Mouse (Mus musculus) adrenal gland (tissue): ENCODE results near the gene Ero1lb.

Source experiments
- intact Hi-C: fragments of 180-260 bp; cut with DNase I; formaldehyde crosslinking; loops from one replicate; pipeline ENCODE4 v1.15.1; 2025
- long read RNA-seq, 2 experiments: library from polyadenylated mRNA; unstranded; transcript quantifications; one replicate each; pipeline ENCODE4 v2.0.0; 2020; ENCODE audit warnings: borderline replicate concordance in 1 of 2; ENCODE audit not compliant: insufficient replicate concordance in 1 of 2

The Ero1lb gene
- long read RNA-seq, experiment 1, partial matches to known transcripts = 1 of 5 reads
- long read RNA-seq, experiment 1, other reads (novel, unspliced or antisense) = 4 of 5 reads
- long read RNA-seq, experiment 2, partial matches to known transcripts = 0 of 3 reads
- long read RNA-seq, experiment 2, other reads (novel, unspliced or antisense) = 3 of 3 reads

- intact Hi-C loops = no loop called here
Observed at GRCm38 (mm10) chr13:12565621-12566390, at the start of gene Ero1lb. Gene Ero1lb, plus strand, starts transcription at chr13:12565874.

GRCm38 (mm10) chr13:12519371-12519770 is 46.3 kb upstream of the Ero1lb start:
- intact Hi-C loops = no loop called here

- intact Hi-C loops = no loop called here
Observed at GRCm38 (mm10) chr13:12519955-12520584, 45.6 kb upstream of the Ero1lb start, which contains the start of gene Edaradd. Gene Edaradd, minus strand, starts transcription at chr13:12520438.

GRCm38 (mm10) chr13:12522346-12522745 is 43.3 kb upstream of the Ero1lb start:
- intact Hi-C loops = no loop called here

GRCm38 (mm10) chr13:12525678-12526077 is 40.0 kb upstream of the Ero1lb start:
- intact Hi-C loops = no loop called here

GRCm38 (mm10) chr13:12534628-12535027 is 31.0 kb upstream of the Ero1lb start:
- intact Hi-C loops = no loop called here

GRCm38 (mm10) chr13:12537971-12538370 is 27.7 kb upstream of the Ero1lb start:
- intact Hi-C loops = loop anchor here (1.0 kb wide), 1 partner anchor 65 kb away; no protein-coding TSS in a partner anchor

GRCm38 (mm10) chr13:12539716-12540115 is 26.0 kb upstream of the Ero1lb start:
- intact Hi-C loops = no loop called here

- intact Hi-C loops = no loop called here
Observed at GRCm38 (mm10) chr13:12540119-12540518, 25.6 kb upstream of the Ero1lb start.

- intact Hi-C loops = no loop called here
Observed at GRCm38 (mm10) chr13:12542006-12542981, 23.4 kb upstream of the Ero1lb start.

GRCm38 (mm10) chr13:12543246-12543645 is 22.4 kb upstream of the Ero1lb start:
- intact Hi-C loops = no loop called here

- intact Hi-C loops = no loop called here
Observed at GRCm38 (mm10) chr13:12543880-12544568, 21.6 kb upstream of the Ero1lb start.

GRCm38 (mm10) chr13:12554211-12554610 is 11.5 kb upstream of the Ero1lb start:
- intact Hi-C loops = no loop called here

GRCm38 (mm10) chr13:12559044-12559443 is 6.6 kb upstream of the Ero1lb start:
- intact Hi-C loops = no loop called here

- intact Hi-C loops = no loop called here
Observed at GRCm38 (mm10) chr13:12559462-12560120, 6.1 kb upstream of the Ero1lb start.

GRCm38 (mm10) chr13:12561729-12562128 is 3.9 kb upstream of the Ero1lb start:
- intact Hi-C loops = no loop called here

- intact Hi-C loops = no loop called here
Observed at GRCm38 (mm10) chr13:12562256-12562655, 3.4 kb upstream of the Ero1lb start.

- intact Hi-C loops = no loop called here
Observed at GRCm38 (mm10) chr13:12567936-12568335, 2.3 kb downstream of the Ero1lb start.

GRCm38 (mm10) chr13:12568597-12569469 is 3.2 kb downstream of the Ero1lb start:
- intact Hi-C loops = no loop called here
